Mouse (Mus musculus): ENCODE measurements around the gene Asxl2. TPM values are rescaled to one million over a fixed set of nuclear protein-coding genes. Genes with fewer than 3 reads are reported as not detected.

The Asxl2 gene
- polyA plus RNA-seq, 1 experiment, result 5.9 TPM

DNA sequence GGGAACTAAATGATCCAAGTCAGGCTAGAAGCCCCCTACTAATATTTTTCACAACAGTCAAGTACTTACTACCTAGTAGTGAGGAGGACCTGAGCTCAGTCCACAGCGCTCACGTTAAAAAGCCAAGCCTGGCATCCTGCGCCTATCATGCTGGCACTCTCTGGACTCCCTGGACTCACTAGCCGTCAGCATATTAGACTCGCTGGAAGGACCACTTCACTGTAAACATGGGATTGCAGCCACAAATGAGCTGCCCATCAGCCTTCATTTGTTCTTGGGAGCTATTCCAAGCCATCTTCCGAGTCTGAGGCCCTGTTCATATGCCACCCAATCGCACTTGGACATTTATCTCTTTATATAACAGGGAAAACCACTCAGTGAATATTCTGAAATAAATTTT, 114.2 kb downstream of the Asxl2 start:
- Histone ChIP-seq H3K4me3 (ENCODE audit: insufficient read depth, poor library complexity, severe bottlenecking) (no peak overlapping the region), H3K79me2 (ENCODE audit: control insufficient read depth, insufficient read depth) (no peaks in the 10 kb centered on the region), H3ac (ENCODE audit: control insufficient read depth, insufficient read length, low read depth) (no peak overlapping the region), H3K36me3 (ENCODE audit: control insufficient read depth, insufficient read depth) (no peaks in the 10 kb centered on the region), H3K27me3 (ENCODE audit: control insufficient read depth, insufficient read depth, insufficient read length) (no peaks in the 10 kb centered on the region), H3K79me3 (ENCODE audit: low read depth) (no peaks in the 10 kb centered on the region)
- TF ChIP-seq MYOD1 (IDR thresholded peaks at IDR 0.05; ENCODE audit: control insufficient read depth, insufficient read length, low read depth) (no peak), CTCF (IDR thresholded peaks at IDR 0.05; ENCODE audit: control insufficient read depth, insufficient read depth, insufficient read length) (no peak), FOSL1 (IDR thresholded peaks at IDR 0.05; ENCODE audit: insufficient read depth, low read length, poor library complexity, severe bottlenecking) (no peak), USF1 (IDR thresholded peaks at IDR 0.05; ENCODE audit: low read depth) (no peak), MYOG (IDR thresholded peaks at IDR 0.05; ENCODE audit: control insufficient read depth, extremely low read depth, insufficient read length) (no peak), CEBPB (IDR thresholded peaks at IDR 0.05; ENCODE audit: low read depth) (no peak), MAX (IDR thresholded peaks at IDR 0.05) (no peak)

DNA sequence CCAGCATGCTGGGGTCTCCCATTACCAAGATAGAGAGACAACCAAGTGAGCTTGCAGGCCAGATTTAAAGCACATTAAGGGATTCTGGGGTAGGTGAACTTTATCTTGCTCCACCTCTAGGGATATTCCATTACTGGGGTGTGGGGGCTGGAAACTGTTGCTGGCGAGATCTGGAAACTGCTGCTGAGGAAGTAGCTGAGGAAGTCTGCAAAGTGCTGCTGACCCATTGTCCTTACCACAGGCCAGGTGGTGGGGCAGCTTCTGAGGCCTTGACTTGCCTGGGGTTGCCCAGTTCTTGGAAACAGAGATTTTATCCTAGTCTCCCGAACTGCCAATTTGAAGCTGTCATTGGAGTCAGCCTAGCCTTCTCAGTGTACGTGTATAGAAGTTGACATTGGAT, 118.8 kb downstream of the Asxl2 start:
- H3K27me3 ChIP-seq (ENCODE audit: control insufficient read depth, insufficient read depth, insufficient read length), result no peaks in the 10 kb centered on the region
- H3K36me3 ChIP-seq (ENCODE audit: control insufficient read depth, insufficient read depth), result no peaks in the 10 kb centered on the region
- no peak overlapping the region for H3ac ChIP-seq (ENCODE audit: control insufficient read depth, insufficient read length, low read depth)
- no peaks in the 10 kb centered on the region for H3K79me3 ChIP-seq (ENCODE audit: low read depth)
- H3K79me2 ChIP-seq (ENCODE audit: control insufficient read depth, insufficient read depth), result no peaks in the 10 kb centered on the region
- no peak overlapping the region for H3K4me3 ChIP-seq (ENCODE audit: insufficient read depth, poor library complexity, severe bottlenecking)
- TF ChIP-seq MAX (IDR thresholded peaks at IDR 0.05), result no peak
- no peak for TF ChIP-seq CEBPB (IDR thresholded peaks at IDR 0.05; ENCODE audit: low read depth)
- TF ChIP-seq FOSL1 (IDR thresholded peaks at IDR 0.05; ENCODE audit: insufficient read depth, low read length, poor library complexity, severe bottlenecking), result no peak
- TF ChIP-seq USF1 (IDR thresholded peaks at IDR 0.05; ENCODE audit: low read depth), result no peak
- TF ChIP-seq MYOG (IDR thresholded peaks at IDR 0.05; ENCODE audit: control insufficient read depth, extremely low read depth, insufficient read length), result no peak
- no peak for TF ChIP-seq MYOD1 (IDR thresholded peaks at IDR 0.05; ENCODE audit: control insufficient read depth, insufficient read length, low read depth)
- no peak for TF ChIP-seq CTCF (IDR thresholded peaks at IDR 0.05; ENCODE audit: control insufficient read depth, insufficient read depth, insufficient read length)

DNA sequence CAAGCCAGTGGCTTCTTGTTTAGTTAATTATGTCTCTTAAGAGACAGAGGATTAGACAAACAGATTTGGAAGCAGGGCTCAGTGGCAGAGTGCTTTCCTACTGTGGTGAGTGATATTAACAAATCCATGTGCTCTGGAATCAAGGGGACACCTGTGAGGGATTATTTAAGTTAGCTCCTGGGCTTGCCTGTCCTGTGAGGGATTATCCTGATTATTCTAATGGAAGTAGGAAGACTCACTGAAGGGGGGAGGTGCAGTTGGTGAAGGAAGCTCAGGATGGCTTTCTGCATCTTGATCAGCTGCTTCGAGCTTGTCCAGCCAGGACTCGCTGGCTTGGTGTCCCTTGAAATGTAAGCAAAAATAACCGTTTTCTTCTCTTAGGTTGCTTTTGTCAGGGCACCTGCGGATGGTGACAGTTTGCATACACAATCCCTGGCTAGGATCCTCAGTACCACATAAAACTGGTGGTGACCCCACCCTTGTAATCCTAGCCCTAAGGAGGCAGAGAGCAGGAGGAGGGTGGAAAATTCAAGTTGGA, 119.5 kb downstream of the Asxl2 start:
- TF ChIP-seq MYOG (IDR thresholded peaks at IDR 0.05; ENCODE audit: control insufficient read depth, extremely low read depth, insufficient read length), result no peak
- no peak for TF ChIP-seq USF1 (IDR thresholded peaks at IDR 0.05; ENCODE audit: low read depth)
- no peak for TF ChIP-seq MYOD1 (IDR thresholded peaks at IDR 0.05; ENCODE audit: control insufficient read depth, insufficient read length, low read depth)
- no peak for TF ChIP-seq CEBPB (IDR thresholded peaks at IDR 0.05; ENCODE audit: low read depth)
- TF ChIP-seq MAX (IDR thresholded peaks at IDR 0.05), result no peak
- no peak for TF ChIP-seq CTCF (IDR thresholded peaks at IDR 0.05; ENCODE audit: control insufficient read depth, insufficient read depth, insufficient read length)
- TF ChIP-seq FOSL1 (IDR thresholded peaks at IDR 0.05; ENCODE audit: insufficient read depth, low read length, poor library complexity, severe bottlenecking), result no peak
- Histone ChIP-seq H3K79me2 (ENCODE audit: control insufficient read depth, insufficient read depth) (no peaks in the 10 kb centered on the region), H3ac (ENCODE audit: control insufficient read depth, insufficient read length, low read depth) (no peak overlapping the region), H3K36me3 (ENCODE audit: control insufficient read depth, insufficient read depth) (no peaks in the 10 kb centered on the region), H3K79me3 (ENCODE audit: low read depth) (no peaks in the 10 kb centered on the region), H3K4me3 (ENCODE audit: insufficient read depth, poor library complexity, severe bottlenecking) (no peak overlapping the region), H3K27me3 (ENCODE audit: control insufficient read depth, insufficient read depth, insufficient read length) (no peaks in the 10 kb centered on the region)

DNA sequence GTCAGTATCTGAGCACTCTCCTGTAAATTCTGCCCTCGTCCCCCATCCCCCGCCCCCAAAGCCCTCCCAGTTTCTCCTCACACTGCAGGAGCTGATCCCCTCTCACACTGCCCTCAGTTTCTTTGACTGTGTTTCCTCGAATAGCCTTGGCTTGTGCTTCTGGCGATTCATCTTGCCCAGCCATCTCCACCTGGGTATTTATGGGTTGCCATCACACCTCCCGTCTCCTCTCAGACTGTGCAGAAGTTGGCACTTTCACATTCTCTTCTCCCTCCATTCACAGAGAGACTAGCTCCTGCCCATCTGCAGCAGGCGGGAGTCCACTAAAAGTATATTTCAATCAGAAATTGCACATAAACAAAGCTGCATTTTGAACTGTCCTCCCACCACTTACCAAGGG, 120.1 kb downstream of the Asxl2 start:
- no peaks in the 10 kb centered on the region for H3K79me2 ChIP-seq (ENCODE audit: control insufficient read depth, insufficient read depth)
- H3K79me3 ChIP-seq (ENCODE audit: low read depth), result no peaks in the 10 kb centered on the region
- H3K4me3 ChIP-seq (ENCODE audit: insufficient read depth, poor library complexity, severe bottlenecking), result no peak overlapping the region
- H3K36me3 ChIP-seq (ENCODE audit: control insufficient read depth, insufficient read depth), result no peaks in the 10 kb centered on the region
- TF ChIP-seq USF1 (IDR thresholded peaks at IDR 0.05; ENCODE audit: low read depth) (no peak), MYOG (IDR thresholded peaks at IDR 0.05; ENCODE audit: control insufficient read depth, extremely low read depth, insufficient read length) (no peak), FOSL1 (IDR thresholded peaks at IDR 0.05; ENCODE audit: insufficient read depth, low read length, poor library complexity, severe bottlenecking) (no peak), MYOD1 (IDR thresholded peaks at IDR 0.05; ENCODE audit: control insufficient read depth, insufficient read length, low read depth) (no peak), CTCF (IDR thresholded peaks at IDR 0.05; ENCODE audit: control insufficient read depth, insufficient read depth, insufficient read length) (no peak), CEBPB (IDR thresholded peaks at IDR 0.05; ENCODE audit: low read depth) (no peak), MAX (IDR thresholded peaks at IDR 0.05) (no peak)
- no peaks in the 10 kb centered on the region for H3K27me3 ChIP-seq (ENCODE audit: control insufficient read depth, insufficient read depth, insufficient read length)
- no peak overlapping the region for H3ac ChIP-seq (ENCODE audit: control insufficient read depth, insufficient read length, low read depth)

DNA sequence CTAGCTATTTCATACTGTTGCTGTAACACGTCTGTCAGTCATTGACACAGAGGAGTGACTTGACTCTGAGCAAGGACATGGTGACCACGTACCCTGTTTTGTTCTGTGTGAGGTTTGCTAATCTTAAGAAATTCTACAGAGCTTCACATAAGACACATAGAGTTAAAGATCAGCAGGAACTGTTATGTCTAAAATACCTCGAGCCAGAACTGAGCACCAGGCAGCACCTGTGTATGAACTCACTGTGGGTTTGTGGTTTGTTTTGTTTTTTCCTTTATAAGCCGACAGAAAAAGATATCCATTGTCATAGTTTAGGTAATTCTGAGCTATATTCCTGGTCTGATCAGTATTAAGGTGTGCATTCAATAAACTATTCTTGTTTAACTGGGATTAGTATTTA, 120.8 kb downstream of the Asxl2 start:
- Histone ChIP-seq H3K79me3 (ENCODE audit: low read depth) (no peaks in the 10 kb centered on the region), H3K4me3 (ENCODE audit: insufficient read depth, poor library complexity, severe bottlenecking) (no peak overlapping the region), H3K36me3 (ENCODE audit: control insufficient read depth, insufficient read depth) (no peaks in the 10 kb centered on the region), H3ac (ENCODE audit: control insufficient read depth, insufficient read length, low read depth) (no peak overlapping the region), H3K79me2 (ENCODE audit: control insufficient read depth, insufficient read depth) (no peaks in the 10 kb centered on the region), H3K27me3 (ENCODE audit: control insufficient read depth, insufficient read depth, insufficient read length) (no peaks in the 10 kb centered on the region)
- TF ChIP-seq CTCF (IDR thresholded peaks at IDR 0.05; ENCODE audit: control insufficient read depth, insufficient read depth, insufficient read length) (no peak), USF1 (IDR thresholded peaks at IDR 0.05; ENCODE audit: low read depth) (no peak)

DNA sequence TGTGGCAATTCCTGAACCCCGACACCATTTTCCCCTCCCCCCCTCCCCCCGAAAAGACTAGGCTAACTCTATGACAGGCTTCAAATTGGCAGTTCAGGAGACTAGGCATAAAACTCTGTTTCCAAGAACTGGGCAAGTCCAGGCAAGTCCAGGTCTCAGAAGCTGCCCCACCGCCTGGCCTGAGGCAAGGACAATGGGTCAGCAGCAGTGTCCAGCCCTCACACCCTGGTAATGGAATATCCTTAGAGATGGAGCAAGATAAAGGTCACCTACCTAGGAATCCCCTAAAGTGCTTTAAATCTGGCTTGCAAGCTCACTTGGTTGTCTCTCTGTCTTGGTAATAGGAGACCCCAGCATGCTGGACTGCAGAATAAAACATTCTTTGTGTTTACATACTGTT, 121.3 kb downstream of the Asxl2 start:
- Histone ChIP-seq H3K36me3 (ENCODE audit: control insufficient read depth, insufficient read depth) (no peaks in the 10 kb centered on the region), H3K27me3 (ENCODE audit: control insufficient read depth, insufficient read depth, insufficient read length) (no peaks in the 10 kb centered on the region), H3K4me3 (ENCODE audit: insufficient read depth, poor library complexity, severe bottlenecking) (no peak overlapping the region), H3K79me2 (ENCODE audit: control insufficient read depth, insufficient read depth) (no peaks in the 10 kb centered on the region), H3ac (ENCODE audit: control insufficient read depth, insufficient read length, low read depth) (no peak overlapping the region), H3K79me3 (ENCODE audit: low read depth) (no peaks in the 10 kb centered on the region)
- TF ChIP-seq CEBPB (IDR thresholded peaks at IDR 0.05; ENCODE audit: low read depth), result no peak
- TF ChIP-seq MYOD1 (IDR thresholded peaks at IDR 0.05; ENCODE audit: control insufficient read depth, insufficient read length, low read depth), result no peak
- no peak for TF ChIP-seq MYOG (IDR thresholded peaks at IDR 0.05; ENCODE audit: control insufficient read depth, extremely low read depth, insufficient read length)
- TF ChIP-seq MAX (IDR thresholded peaks at IDR 0.05), result no peak
- no peak for TF ChIP-seq CTCF (IDR thresholded peaks at IDR 0.05; ENCODE audit: control insufficient read depth, insufficient read depth, insufficient read length)
- TF ChIP-seq USF1 (IDR thresholded peaks at IDR 0.05; ENCODE audit: low read depth), result no peak
- TF ChIP-seq FOSL1 (IDR thresholded peaks at IDR 0.05; ENCODE audit: insufficient read depth, low read length, poor library complexity, severe bottlenecking), result no peak
